Comparison of ENCODE assay signal across 18 mouse cellular contexts in the genomic region with DNA sequence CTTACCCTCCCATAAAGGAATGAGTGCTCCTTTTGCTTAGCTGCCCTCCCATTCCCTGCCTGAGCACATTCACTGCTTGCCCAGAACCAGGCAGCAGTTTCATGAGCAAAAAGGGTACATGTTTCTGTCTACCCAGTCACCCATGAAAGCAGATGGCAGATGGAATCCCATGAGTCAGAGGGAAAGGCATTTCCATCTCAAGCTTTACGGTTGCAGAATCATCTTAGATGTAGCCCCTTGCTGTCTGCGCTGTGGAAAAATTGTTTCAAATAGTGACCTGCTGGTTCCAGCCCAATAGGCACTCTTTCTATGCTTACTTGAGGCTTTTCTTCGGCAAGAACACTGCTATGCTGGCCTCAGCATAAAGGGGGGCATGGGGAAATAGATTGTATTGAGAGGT.
A peak's percentile ranks its signal among the peaks of the same experiment; 100 is the strongest.
DNase-seq lines count a peak whose midpoint lies in the region; ATAC-seq and TF ChIP-seq lines count a peak whose summit lies in the region.
"Had no signal": no experiment of that assay in that cellular context is flagged by ENCODE, and none has a peak within 500 bp of the region (broad histone marks: within the 10 kb centered on the region; RNA-seq: fewer than 3 reads in every experiment).

No protein-coding gene starts in this region.

- intact Hi-C loops in heart, postnatal 36 days (cut with DNase I), result no loop called here

- H3K4me1 ChIP-seq in forebrain, embryonic 15.5 days, result no peaks in the 10 kb centered on the region
- no peaks in the 10 kb centered on the region for H3K4me1 ChIP-seq in forebrain, embryonic 10.5 days
- H3K4me1 ChIP-seq in limb, embryonic 13.5 days, result no peaks in the 10 kb centered on the region
- H3K4me1 ChIP-seq in limb, embryonic 10.5 days, result no peaks in the 10 kb centered on the region
- no peaks in the 10 kb centered on the region for H3K4me1 ChIP-seq in forebrain, postnatal 0 days (ENCODE audit: insufficient read depth)
- H3K4me1 ChIP-seq: liver, embryonic 12.5 days; lung, embryonic 15.5 days; stomach, embryonic 15.5 days had no signal

- in situ Hi-C loops in Patski (cut with MboI; ENCODE audit: low pct_unique_long_range_greater_than_20kb), result no loop called here

- no peak for DNase-seq in forebrain, embryonic 10.5 days (ENCODE audit: extremely low spot score, low spot score)
- DNase-seq in limb, embryonic 10.5 days (ENCODE audit: low spot score), result no peak
- DNase-seq in Patski (ENCODE audit: low read depth, low spot score), result peak; percentile 37
- DNase-seq in forebrain, postnatal 0 days, result no peak
- DNase-seq in heart, postnatal 36 days, result no peak
- DNase-seq: B cell, adult 2 months; embryo, embryonic 11 days; gastrocnemius, postnatal 36 days; kidney, adult 11 months; kidney, postnatal 14 days; lung, postnatal 4 days; right cerebral cortex, postnatal 25 days; thymus, adult 18-20 months had no signal

- H3K27me3 ChIP-seq in forebrain, embryonic 15.5 days, result no peaks in the 10 kb centered on the region
- H3K27me3 ChIP-seq in forebrain, embryonic 10.5 days (ENCODE audit: poor library complexity, severe bottlenecking), result no peaks in the 10 kb centered on the region
- H3K27me3 ChIP-seq in limb, embryonic 13.5 days, result no peaks in the 10 kb centered on the region
- no peaks in the 10 kb centered on the region for H3K27me3 ChIP-seq in limb, embryonic 10.5 days (ENCODE audit: low read depth, poor library complexity, severe bottlenecking)
- no peaks in the 10 kb centered on the region for H3K27me3 ChIP-seq in Patski
- no peaks in the 10 kb centered on the region for H3K27me3 ChIP-seq in forebrain, postnatal 0 days (ENCODE audit: insufficient read depth, low read length)
- H3K27me3 ChIP-seq: liver, embryonic 12.5 days; lung, embryonic 15.5 days; stomach, embryonic 15.5 days had no signal

- POLR2A ChIA-PET in Patski (lab: Charles Lee), result no interaction called here

- H3K4me3 ChIP-seq in forebrain, embryonic 15.5 days, result no peak overlapping the region
- H3K4me3 ChIP-seq in forebrain, embryonic 10.5 days, result no peak overlapping the region
- no peak overlapping the region for H3K4me3 ChIP-seq in limb, embryonic 13.5 days
- no peak overlapping the region for H3K4me3 ChIP-seq in limb, embryonic 10.5 days
- H3K4me3 ChIP-seq in forebrain, postnatal 0 days (ENCODE audit: low read depth, low read length), result no peak overlapping the region
- H3K4me3 ChIP-seq: liver, embryonic 12.5 days; lung, embryonic 15.5 days; stomach, embryonic 15.5 days had no signal

- TF ChIP-seq CTCF in Patski (IDR thresholded peaks at IDR 0.05), result no peak
- no peak for TF ChIP-seq CTCF in forebrain, postnatal 0 days (IDR thresholded peaks at IDR 0.05; ENCODE audit: low read depth)

- no peak overlapping the region for H3K27ac ChIP-seq in forebrain, embryonic 15.5 days (replicated peaks)
- no peak overlapping the region for H3K27ac ChIP-seq in forebrain, embryonic 10.5 days
- H3K27ac ChIP-seq in limb, embryonic 13.5 days, result 0 out of 2 replicates have a peak overlapping the region, but pooled peaks have one; percentile 22
- no peak overlapping the region for H3K27ac ChIP-seq in limb, embryonic 10.5 days
- H3K27ac ChIP-seq in forebrain, postnatal 0 days (ENCODE audit: low read depth, low read length), result no peak overlapping the region
- H3K27ac ChIP-seq: liver, embryonic 12.5 days; lung, embryonic 15.5 days; stomach, embryonic 15.5 days had no signal

- no peaks in the 10 kb centered on the region for H3K36me3 ChIP-seq in forebrain, embryonic 15.5 days
- no peaks in the 10 kb centered on the region for H3K36me3 ChIP-seq in forebrain, embryonic 10.5 days (replicated peaks)
- H3K36me3 ChIP-seq in limb, embryonic 13.5 days, result no peaks in the 10 kb centered on the region
- H3K36me3 ChIP-seq in limb, embryonic 10.5 days, result no peaks in the 10 kb centered on the region
- H3K36me3 ChIP-seq in forebrain, postnatal 0 days (ENCODE audit: insufficient read depth), result no peaks in the 10 kb centered on the region
- H3K36me3 ChIP-seq: liver, embryonic 12.5 days; lung, embryonic 15.5 days; stomach, embryonic 15.5 days had no signal

- WGBS in forebrain, embryonic 15.5 days, result 57% methylated on average over 3 of the region's 3 CpGs
- 91% methylated on average over 3 of the region's 3 CpGs for WGBS in forebrain, embryonic 10.5 days
- 75% methylated on average over 3 of the region's 3 CpGs for WGBS in limb, embryonic 13.5 days
- 93% methylated on average over 3 of the region's 3 CpGs for WGBS in limb, embryonic 10.5 days
- 52% methylated on average over 3 of the region's 3 CpGs for WGBS in forebrain, postnatal 0 days

- no peak overlapping the region for H3K4me2 ChIP-seq in forebrain, embryonic 15.5 days (replicated peaks)
- no peak overlapping the region for H3K4me2 ChIP-seq in limb, embryonic 13.5 days (replicated peaks)
- H3K4me2 ChIP-seq in forebrain, postnatal 0 days (ENCODE audit: low read depth), result no peak overlapping the region
- H3K4me2 ChIP-seq: liver, embryonic 12.5 days; lung, embryonic 15.5 days; stomach, embryonic 15.5 days had no signal

- no peak overlapping the region for H3K9ac ChIP-seq in forebrain, embryonic 15.5 days (replicated peaks)
- H3K9ac ChIP-seq in limb, embryonic 13.5 days, result no peak overlapping the region
- no peak overlapping the region for H3K9ac ChIP-seq in forebrain, postnatal 0 days
- H3K9ac ChIP-seq: liver, embryonic 12.5 days; lung, embryonic 15.5 days; stomach, embryonic 15.5 days had no signal

- H3K9me3 ChIP-seq in forebrain, embryonic 15.5 days, result no peaks in the 10 kb centered on the region
- no peaks in the 10 kb centered on the region for H3K9me3 ChIP-seq in forebrain, embryonic 10.5 days
- no peaks in the 10 kb centered on the region for H3K9me3 ChIP-seq in limb, embryonic 13.5 days
- no peaks in the 10 kb centered on the region for H3K9me3 ChIP-seq in limb, embryonic 10.5 days (replicated peaks)
- no peaks in the 10 kb centered on the region for H3K9me3 ChIP-seq in forebrain, postnatal 0 days (ENCODE audit: low read length)
- H3K9me3 ChIP-seq: liver, embryonic 12.5 days; lung, embryonic 15.5 days; stomach, embryonic 15.5 days had no signal

- ATAC-seq in forebrain, embryonic 15.5 days (replicated peaks), result peak; percentile 85
- peak; percentile 73; the same call in 1 of the 2 replicates for ATAC-seq in limb, embryonic 13.5 days (ENCODE audit: low FRiP score, low read depth)
- ATAC-seq in Patski, result peak; percentile 94
- ATAC-seq in forebrain, postnatal 0 days, result 0 out of 2 replicates have a peak, but pooled peaks have one; percentile 18
- ATAC-seq: liver, embryonic 12.5 days had no signal

- CTCF ChIA-PET in Patski (lab: Charles Lee), result interaction anchor here (1.7 kb wide), 1 partner anchor 44 kb away, joined by 3 read pairs; no protein-coding TSS in a partner anchor

Comparison
In these comparisons a context has a peak if more than half of its experiments do, and no peak if none do; other contexts are left out.
1. ATAC-seq: peak in every context shown above with its lines; median percentile 94 in Patski; 85 in forebrain, embryonic 15.5 days; 73 in limb, embryonic 13.5 days; 18 in forebrain, postnatal 0 days.